Mouse (Mus musculus): ENCODE data around the gene Rsph10b.

The Rsph10b gene

DNA sequence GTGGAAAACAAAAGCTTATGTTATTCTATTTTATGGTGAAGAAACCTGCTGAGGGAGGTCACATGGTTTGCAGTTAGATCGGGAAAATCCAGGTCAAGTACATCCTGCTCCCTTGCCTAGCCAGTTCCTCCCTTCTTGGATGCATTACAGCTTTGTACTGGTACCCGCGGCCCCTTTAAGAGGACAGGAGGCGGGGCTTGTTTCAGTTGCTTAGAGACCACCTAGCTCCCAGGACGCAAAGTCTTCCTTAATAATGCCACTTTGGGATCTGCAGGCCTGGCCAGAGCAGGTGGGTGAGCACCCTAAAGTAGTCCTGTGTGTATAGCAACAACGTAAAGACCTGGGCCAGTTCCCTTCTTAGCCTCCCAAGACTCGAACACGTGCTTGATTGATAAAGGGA, at the start of gene Rsph10b:
TSS of gene Rsph10b (plus strand) at position 205 of the 400 bp plus-strand sequence.
- DNase-seq (ENCODE audit: inconsistent ontology term): no peak

DNA sequence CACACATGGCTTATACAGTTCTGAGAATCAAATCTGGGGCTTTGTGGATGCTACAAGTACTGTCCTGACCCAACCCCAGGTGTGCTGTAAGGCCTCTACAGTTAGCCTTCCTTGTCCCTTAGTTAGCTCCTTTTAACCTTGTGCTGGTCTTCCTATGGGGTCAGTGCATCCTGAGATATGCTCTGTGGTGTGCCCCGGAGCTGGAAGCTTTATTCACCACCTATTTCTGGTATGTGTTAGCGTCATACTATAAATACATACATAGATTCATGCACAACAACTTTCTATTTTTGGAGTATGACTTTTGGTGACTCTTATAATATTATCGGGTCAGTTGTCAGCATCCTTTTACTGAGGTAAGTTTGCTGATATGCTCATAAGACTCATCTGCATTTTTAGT, 47.6 kb upstream of the Rsph10b start:
- DNase-seq (ENCODE audit: inconsistent ontology term): no peak

DNA sequence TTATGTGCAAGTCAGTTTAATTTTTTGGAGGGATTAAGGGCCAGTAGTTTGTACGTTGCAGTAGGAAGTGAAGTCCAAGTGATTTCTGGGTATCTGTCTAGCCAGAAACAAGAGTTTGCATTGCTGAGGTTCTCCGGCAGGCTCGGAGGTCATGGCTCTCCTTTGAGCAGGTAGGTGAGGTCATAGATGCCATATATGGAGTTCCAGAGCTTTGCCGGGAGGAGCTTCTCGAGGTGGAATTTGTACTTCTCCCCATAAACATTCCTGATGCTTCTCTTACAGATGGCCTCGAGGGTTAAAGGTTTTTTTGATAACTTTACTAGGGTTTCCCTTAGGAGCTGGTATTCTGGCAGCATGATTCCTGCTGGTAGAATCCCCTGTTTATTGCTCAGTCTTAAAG, 42.1 kb upstream of the Rsph10b start:
- no peak for DNase-seq (ENCODE audit: inconsistent ontology term)

DNA sequence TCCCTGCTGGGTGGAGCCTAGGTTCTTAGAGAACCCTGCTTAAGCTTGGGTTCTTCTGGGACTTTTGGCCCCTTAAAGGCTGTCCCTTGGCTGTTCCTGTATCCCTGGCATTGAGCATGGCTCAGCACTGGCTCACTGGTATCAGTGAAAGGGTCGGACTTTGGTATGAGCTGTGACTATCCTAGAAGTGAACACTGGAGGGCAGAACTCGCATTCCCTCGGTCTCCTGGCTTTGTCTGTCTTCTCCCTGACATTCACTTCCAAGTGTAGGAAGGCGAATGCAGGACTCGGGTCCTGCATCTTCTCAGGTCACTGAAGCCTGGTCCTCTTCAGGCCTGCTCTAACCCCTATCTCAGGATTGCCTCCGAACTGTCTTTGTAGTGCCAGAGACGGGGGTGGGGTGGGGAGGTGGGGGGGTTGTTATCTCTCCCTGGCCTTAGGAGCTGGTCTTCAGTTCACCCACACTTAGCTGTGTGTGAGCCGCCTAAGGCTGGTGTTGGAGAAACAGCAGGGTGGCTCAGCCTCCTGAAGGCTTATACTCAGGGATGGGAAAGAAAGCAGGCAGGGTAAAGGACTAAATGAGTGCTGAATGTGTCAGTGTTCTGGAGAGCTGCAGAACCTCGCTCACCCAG, 40.5 kb upstream of the Rsph10b start:
- DNase-seq (ENCODE audit: inconsistent ontology term): no peak

DNA sequence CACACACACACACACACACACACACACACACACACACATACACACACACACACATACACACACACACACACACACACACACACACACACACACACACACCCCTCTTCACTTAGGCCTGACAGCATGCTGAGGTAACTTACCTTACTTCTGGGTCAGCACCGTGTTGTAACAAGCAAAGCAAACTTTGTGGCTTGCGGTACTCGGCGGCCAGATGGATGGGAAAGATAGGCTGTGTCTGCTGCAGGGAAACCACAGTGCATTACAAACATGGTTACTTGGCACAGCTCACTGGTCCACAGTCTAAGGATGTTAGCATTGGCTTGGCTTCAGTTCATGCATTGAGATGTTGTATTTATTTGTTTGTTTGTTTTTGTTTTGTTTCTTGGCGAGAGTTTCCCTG, 39.4 kb upstream of the Rsph10b start:
- DNase-seq (ENCODE audit: inconsistent ontology term): no peak

DNA sequence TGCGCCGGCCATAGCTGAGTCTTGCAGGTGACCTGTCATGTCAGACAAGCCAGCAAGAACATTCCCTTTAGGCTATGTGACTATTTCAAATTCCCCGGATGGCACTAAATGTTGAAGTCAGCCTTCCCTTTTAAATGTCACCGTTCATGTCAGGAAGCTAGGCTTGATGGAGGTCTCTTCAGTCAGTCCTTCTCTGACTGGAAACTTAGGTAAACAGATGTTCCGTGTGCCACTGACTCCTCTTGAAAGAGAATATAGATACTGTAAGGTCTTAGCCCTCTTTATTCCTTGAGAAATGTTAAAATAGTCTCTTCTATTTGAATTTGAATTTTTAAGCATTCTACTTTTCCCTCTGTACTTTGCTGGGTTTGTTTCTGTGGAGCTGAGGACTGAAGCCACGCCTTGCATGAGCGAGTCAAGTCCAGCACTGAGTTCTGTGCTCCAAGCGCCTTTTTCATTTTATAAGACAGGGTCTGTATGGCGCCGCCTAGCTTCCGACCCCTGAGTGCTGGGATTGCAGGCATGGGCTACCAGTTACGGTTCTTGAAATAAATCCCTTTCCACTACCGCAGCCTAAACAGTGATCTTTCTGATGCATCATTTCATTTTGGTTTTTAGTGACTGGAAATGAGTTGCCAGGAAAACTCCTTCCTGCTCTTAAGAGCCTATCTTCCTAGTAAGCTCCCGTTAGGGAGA, 35.1 kb upstream of the Rsph10b start, which contains the start of gene Ankrd61:
TSS of gene Ankrd61 (minus strand) at position 51 of the 696 bp plus-strand sequence.
- no peak for DNase-seq (ENCODE audit: inconsistent ontology term)

DNA sequence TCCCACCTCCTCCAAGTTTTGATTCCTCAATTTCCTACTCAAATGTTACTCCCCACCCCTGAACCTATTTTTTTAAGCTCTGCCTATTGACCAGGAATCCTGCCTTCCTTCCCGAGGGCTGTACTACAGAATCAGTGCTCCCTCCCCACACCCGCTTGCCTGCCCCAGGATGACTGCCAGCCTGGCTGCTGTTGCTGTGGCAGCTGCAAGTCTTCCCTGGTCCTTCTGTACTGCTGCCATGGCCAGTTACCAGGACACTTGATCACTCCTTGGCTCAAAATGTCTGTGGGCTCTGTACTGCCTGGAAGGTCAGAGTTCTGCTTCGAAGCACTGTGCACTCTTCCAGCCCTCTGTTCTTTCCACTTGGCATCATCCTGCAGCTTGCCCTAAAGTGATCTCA, 30.7 kb upstream of the Rsph10b start:
- DNase-seq (ENCODE audit: inconsistent ontology term): peak; percentile 19

DNA sequence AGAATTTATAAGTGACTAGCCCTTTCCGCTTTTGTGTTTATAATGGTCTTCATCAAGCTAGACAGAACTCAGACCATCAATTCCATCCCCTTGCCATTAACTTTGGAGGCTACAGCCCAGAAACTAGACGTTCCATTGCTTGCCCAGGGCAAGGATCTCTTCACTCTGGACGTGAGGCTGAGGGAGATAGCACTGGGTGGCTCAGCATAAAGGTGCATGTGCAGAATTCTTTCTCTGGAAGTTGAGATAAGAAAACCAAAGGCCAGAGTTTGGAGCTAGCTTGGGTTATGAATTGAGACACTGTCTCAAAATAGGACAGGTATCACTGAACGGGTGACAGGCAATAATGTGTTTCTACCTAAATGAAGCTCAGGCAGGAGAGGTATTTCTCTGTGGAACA, 29.0 kb upstream of the Rsph10b start:
- DNase-seq (ENCODE audit: inconsistent ontology term): no peak

DNA sequence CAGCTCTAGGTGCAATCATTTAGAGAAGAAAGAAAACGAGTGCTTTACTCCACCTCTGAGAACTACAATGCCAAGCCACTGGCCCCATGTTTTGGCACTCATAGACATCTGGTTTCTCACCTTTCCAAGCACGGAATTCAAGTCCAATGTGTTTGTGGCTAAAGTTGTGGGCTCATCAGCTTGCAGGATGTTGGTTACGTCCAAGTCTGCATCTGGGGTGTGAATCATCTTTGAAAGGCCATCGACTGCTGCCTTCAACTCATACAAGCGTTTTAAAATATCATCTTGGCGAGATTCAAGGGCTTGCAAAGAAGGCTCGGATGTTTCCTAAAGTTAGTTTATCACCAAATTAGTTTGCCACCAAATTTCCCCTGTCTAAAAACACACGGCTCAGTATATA, 26.4 kb upstream of the Rsph10b start:
- no peak for DNase-seq (ENCODE audit: inconsistent ontology term)

DNA sequence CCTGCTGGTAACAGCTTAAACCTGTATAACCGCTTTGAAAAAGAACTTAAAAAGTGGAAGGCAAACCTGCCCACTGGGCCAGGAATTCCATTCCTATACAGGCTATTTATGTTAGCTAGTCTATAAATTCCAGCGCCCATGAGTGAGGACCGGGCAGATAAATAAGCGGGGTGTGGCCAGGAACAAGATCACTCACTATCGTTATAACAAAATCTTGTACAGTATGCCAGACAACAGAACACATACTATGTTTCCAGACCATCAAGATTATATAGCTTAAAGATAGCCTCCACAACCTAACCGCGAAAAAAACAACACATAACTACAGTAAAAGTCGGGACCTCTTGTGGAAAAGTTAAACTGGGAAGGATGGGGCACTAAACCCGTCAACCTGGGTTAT, 23.9 kb upstream of the Rsph10b start:
- no peak for DNase-seq (ENCODE audit: inconsistent ontology term)

DNA sequence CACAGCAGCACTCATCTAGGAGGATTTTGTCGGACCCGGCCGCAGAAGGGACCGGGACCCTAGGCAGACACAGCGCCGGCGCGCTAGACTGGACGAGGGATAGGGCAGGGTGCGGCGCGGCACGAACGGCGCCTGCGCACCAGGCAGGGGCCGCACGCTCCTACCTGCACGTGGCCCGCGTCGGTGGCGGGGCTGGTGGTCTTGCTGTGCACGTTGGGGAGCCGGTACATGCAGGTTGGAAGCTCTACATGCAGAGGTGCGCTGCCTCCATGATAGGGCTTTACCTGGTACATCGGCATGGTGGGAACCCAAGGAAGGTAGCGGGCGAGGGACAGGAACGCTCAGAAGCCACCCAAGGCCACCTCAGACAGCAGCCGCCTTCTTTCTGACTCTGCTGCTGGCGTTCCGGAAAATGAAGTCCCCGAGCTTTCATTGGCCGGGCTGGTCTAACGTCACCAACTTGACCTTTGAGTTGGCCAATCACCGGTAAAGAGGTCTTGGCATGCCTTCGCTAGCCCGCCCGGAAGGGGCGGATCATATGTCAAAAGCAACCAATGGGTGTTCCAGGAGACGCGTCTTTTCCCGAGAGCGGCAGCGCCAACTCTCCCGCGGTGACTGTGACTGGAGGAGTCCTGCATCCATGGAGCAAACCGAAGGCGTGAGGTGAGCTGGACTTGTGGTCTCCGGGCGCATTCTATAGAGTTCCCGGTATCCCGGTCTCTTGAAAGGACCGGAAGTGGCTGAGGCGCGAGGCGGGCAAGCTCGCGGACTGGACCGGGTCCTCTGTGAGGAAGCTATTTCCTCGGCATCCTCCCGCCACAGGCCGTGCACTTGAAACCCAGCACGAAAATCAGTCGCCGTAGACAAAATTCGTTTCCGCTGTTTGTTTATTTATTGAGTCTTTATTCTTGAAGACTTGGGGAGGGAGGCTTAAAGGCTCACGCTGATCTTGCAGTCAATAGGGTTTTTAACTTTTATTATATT, 23.1 kb upstream of the Rsph10b start, which contains the start of the genes Aimp2 and Pms2:
TSS of gene Aimp2 (minus strand) at position 431 of the 984 bp plus-strand sequence.
TSS of gene Pms2 (plus strand) at position 548 of the 984 bp plus-strand sequence.
- DNase-seq (ENCODE audit: inconsistent ontology term): peak; percentile 99

DNA sequence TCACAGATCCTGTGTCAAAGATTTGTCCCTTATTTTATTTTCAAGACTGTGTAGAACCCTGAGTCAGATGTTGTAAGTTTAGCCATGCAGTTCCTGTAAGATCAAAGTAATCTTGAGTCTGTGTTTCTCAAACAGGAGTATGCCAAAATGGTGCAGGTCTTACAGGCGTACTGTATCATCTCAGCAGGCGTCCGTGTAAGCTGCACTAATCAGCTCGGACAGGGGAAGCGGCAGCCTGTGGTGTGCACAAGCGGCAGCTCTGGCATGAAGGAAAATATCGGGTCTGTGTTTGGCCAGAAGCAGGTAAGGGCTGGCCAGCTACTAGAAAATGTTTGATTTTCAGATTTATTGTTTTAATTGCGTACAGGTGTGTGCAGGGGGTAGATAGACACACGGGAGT, 16.6 kb upstream of the Rsph10b start:
- DNase-seq (ENCODE audit: inconsistent ontology term): no peak

DNA sequence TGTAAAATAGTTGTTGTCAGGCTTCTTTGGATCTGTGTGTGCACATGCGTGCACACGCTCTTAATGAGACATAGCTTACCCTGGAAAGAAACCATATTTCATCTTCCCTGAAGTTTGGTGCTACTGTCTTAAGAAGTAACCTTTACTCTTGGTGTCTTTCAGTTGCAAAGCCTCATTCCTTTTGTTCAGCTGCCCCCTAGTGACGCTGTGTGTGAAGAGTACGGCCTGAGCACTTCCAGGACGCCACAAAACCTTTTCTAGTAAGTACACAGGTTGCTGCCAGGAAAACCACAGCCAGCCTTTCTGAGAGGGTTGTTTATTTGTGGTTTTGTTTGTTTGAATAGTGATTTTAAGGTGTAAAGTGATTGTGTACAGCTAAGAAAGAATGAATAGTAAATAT, 15.4 kb upstream of the Rsph10b start:
- DNase-seq (ENCODE audit: inconsistent ontology term): peak; percentile 25

DNA sequence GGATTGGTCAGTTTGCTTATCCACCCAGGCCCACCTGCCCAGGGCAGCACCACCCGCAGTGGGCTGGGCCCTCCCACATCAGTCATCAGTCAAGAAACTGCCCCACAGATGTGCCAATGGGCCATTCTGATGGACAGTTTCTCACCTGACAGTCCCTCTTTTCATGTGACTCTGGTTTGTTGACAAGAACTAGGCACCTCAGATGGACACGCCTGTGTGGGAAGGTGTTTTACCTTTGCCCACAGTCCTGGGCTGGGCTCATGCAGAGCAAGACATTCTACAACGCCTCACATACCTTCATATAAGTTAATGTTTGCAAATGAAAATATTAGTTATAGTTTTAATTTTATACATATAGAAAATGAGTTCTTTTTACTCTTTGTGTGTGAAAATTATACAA, 14.7 kb upstream of the Rsph10b start:
- DNase-seq (ENCODE audit: inconsistent ontology term): no peak

DNA sequence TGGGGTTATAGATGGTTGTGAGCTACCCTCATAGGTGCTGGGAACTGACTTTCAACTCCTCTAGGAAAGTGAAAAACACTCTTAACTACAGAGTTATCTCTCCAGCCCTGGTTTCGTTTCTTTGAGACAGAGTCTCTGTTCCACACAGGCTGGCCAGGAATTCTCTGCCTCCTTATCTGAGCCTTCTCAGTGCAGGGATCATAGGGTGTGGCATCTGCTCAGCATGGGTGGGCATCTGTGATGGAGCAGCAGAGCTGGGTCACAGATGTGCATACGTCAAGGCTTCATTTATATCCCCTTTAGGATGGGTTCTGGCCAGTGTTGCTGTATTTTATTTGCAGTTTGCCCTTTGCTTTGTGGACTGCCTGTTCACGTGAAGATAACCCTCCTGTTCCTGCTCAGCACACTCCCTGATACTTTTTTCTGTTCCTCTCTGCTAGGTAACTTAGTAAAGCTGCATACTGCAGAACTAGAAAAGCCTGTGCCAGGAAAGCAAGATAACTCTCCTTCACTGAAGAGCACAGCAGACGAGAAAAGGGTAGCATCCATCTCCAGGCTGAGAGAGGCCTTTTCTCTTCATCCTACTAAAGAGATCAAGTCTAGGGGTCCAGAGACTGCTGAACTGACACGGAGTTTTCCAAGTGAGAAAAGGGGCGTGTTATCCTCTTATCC, 7.9 kb upstream of the Rsph10b start:
- no peak for DNase-seq (ENCODE audit: inconsistent ontology term)

DNA sequence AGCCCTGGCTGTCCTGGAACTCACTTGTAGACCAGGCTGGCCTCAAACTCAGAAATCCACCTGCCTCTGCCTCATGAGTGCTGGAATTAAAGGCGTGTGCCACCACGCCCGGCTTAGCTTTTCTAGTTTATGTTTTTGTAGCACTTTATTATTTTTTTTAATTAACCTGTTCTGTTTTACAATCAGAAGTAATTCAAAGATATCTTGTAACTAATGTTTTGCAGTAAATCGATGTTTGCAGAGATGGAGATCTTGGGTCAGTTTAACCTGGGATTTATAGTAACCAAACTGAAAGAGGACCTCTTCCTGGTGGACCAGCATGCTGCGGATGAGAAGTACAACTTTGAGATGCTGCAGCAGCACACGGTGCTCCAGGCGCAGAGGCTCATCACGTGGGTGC, 5.0 kb upstream of the Rsph10b start, which contains the start of gene Gm42421:
TSS of gene Gm42421 (plus strand) at position 301 of the 400 bp plus-strand sequence.
- no peak for DNase-seq (ENCODE audit: inconsistent ontology term)

DNA sequence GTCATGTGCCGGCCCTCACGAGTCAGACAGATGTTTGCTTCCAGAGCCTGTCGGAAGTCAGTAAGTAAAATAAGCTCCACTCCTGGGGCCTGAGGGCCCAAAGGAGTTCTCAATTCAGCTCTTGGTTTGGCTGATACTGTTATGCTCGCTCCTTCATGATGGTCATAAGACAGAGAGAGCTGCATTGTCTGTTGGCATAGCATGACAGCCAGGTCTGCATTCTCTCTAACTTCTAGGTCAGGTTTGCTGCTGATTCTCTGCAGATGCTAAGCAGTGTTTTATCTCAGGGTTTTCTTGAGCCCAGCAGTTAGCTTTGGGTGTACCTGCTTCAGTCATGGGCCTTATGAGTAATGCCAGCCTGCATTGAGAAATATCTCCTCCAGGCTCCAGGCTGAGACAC, 3.5 kb upstream of the Rsph10b start:
- DNase-seq (ENCODE audit: inconsistent ontology term): no peak

DNA sequence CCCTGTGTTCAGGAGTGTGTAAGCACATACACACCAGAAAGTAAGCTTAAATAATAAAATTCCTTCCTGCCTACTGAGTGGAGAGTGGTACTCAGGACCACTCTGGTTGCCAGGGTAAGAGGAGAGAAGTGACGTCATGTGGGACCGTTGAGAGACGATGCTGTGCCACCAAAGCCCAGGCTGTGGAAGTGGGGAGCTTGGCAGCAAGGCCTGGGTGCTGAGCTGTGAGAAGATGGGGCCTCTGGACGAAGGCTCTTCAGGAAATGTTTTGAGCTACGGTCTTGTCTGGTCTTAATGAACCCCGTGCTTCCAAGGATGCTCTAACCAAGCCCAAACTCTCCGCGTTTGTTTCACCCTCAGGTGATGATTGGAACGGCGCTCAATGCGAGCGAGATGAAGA, 2.2 kb upstream of the Rsph10b start:
- DNase-seq (ENCODE audit: inconsistent ontology term): no peak

DNA sequence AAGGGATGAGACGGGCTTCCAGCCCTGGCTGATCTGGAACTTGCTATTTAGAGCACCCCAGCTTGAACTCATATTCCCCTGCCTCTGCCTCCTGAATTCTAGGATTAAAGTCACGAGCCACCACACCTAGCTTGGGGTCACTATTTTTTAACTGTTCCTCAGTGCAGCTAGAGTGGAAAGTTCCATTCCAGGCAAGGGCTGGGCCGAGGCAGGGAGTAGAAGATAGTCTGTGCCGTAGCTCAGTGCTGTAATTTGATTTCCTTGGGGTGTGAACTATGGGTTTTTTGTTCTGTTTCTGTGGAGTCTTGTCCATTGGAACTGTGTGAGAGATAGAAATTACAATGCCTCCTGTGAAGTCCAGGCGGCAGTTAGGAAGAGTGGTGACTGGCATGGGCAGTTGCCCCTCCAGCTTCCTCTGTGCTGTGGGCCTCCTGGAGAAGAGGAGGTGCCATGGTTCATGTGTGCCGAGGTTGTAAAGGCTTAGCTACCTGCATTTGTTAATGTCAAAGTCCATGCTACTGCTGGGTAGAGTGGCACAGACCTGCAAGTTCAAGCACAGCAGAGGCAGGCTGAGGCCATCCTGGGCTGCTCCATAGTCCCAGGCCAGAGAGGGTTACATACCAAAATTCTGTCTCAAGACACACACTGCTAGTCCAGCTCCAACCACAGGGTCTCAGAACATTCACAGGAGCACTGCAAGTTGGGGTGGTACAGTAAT, 813 bp upstream of the Rsph10b start:
- DNase-seq (ENCODE audit: inconsistent ontology term): no peak

DNA sequence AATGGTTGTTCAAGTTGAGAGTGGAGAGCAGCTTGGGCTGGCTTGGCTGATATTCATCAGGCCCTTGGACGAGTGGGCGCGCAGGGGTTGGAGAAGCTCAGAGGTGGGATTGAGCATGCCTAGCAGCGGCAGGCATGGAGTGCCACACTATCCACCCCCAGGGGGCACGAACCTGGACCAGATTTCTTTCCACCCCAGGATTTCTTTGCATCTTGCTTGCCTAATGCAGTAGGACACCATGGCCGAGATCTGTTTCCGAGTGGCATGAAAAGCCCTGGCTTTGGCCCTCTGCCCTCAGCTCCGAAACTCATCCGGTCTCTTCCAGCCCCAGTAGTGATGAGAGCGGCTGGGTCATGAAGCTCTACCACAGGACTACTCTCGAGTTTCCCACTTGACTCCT, 579 bp downstream of the Rsph10b start:
- no peak for DNase-seq (ENCODE audit: inconsistent ontology term)

DNA sequence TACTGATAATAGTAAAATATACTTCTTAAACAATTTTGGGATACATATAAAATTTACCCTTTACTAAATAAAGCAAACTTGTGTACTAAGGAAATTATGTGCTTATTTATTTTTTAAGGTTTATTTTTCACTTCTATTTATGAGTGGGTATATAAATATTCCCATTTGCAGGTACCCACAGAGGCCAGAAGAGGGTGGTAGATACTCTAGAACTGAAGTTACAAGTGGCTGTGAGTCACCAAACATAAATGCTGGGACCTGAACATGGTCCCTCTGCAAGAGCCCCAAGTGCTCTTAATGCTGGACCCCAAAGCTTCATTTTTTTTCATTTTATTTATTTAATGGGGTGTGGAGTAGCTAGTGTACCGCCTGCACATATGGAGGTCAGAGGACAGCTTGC, 1.0 kb downstream of the Rsph10b start:
- DNase-seq (ENCODE audit: inconsistent ontology term): no peak

Data from Muller cell, postnatal 12 days (primary cell).